Mouse (Mus musculus) kidney, adult 2 months (tissue): Measurements from ENCODE around the gene Tmem121. TPM values are rescaled to one million over a fixed set of nuclear protein-coding genes. Genes with fewer than 3 reads are reported as not detected.

Experiments used
- DNase-seq: peaks from one replicate; pipeline ENCODE4 v3.0.0; 2021
- H3K27ac ChIP-seq: fragments of 200-500 bp; 2 replicates; pipeline ENCODE4 v1.5.1; 2012; ENCODE audit warnings: low read depth, low read length, control low read depth, inconsistent platforms; ENCODE audit not compliant: insufficient read depth
- H3K27me3 ChIP-seq: fragments of 200-500 bp; replicated peaks from 2 replicates; pipeline ENCODE4 v1.6.1; 2012; ENCODE audit warnings: mild to moderate bottlenecking, moderate library complexity, low read length, inconsistent platforms; ENCODE audit not compliant: control insufficient read depth, insufficient read depth
- H3K36me3 ChIP-seq: fragments of 200-500 bp; 2 replicates; pipeline ENCODE4 v1.6.1; 2012; ENCODE audit warnings: mild to moderate bottlenecking, moderate library complexity, low read length, inconsistent platforms; ENCODE audit not compliant: control insufficient read depth, insufficient read depth
- H3K4me1 ChIP-seq: fragments of 200-500 bp; 2 replicates; pipeline ENCODE4 v1.6.1; 2011; ENCODE audit warnings: low read length; ENCODE audit not compliant: control insufficient read depth, insufficient read depth
- H3K4me3 ChIP-seq: fragments of 200-500 bp; 2 replicates; pipeline ENCODE4 v1.5.1; 2011; ENCODE audit warnings: mild to moderate bottlenecking, low read depth, low read length, control low read depth; ENCODE audit not compliant: insufficient read depth
- CTCF ChIP-seq: fragments of 200-500 bp; conservative IDR thresholded peaks from 2 replicates; pipeline ENCODE4 v1.5.1; 2011; ENCODE audit warnings: low read depth, mild to moderate bottlenecking, control low read depth, low read length, moderate library complexity, mixed read lengths; ENCODE audit not compliant: insufficient read depth, insufficient read length
- POLR2A ChIP-seq: fragments of 200-500 bp; IDR thresholded peaks from one replicate; pipeline ENCODE4 v1.6.1; 2011; ENCODE audit warnings: low read depth, low read length, control low read depth
- WGBS: fragments of 180-500 bp; shearing (Covaris S2); methylation state at CpG from one replicate; pipeline ENCODE4 v1.1.7; 2018; 5-methylcytosine and 5-hydroxymethylcytosine counted together
- polyA plus RNA-seq: library from polyadenylated mRNA; depleted of rRNA; stranded (reverse); fragments of >200 nt; gene quantifications from 2 replicates; pipeline ENCODE4 v1.2.3, GENCODE M21; 2012

Tmem121 gene
- polyA plus RNA-seq, 1 experiment = 0.27 TPM

DNA sequence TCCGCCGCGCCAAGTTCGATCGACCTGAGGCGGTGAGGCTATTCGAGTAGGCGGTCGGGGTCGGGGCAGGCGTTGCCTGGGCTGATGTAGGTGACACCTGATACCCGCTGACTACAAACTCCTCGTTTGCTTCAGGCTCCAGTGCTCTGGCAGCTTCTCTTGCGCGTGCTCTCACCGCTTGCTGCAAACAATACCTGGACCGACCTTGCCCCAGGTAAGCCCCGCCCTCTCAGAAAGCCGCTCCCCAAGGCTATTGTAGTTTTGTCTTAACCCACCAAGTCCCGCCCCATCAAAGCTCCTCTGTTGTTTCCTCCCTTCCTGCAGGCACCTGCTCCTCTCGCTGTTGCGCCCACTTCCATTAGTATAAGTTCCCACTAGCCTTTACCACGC lies 29.2 kb upstream of the Tmem121 start:
- 2% methylated on average over 23 of the region's 23 CpGs for WGBS
- TF ChIP-seq POLR2A (no peak), CTCF (no peak)
- no peak overlapping the region for H3K27ac ChIP-seq

DNA sequence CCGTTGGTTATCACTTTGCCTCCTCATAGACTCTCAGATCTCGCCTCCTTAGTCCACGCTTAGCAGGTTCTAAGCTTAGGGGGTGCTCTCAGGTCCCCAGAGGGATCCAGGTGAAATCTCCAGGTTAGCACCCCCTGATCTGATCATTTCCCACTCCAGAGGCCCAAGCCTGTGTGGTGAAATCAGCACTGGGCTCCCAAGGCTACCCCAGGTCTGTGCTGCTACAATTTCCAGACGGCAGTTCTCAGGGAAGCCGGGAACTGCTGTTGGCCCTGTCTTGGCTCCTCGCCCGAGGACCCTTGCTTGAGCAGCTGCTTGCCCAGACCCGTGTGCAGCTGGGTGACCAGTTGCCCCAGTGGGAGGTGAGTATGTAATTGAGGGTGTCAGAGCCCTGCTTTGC lies 28.7 kb upstream of the Tmem121 start:
- Histone ChIP-seq H3K4me1 (peaks cover 6% of the 10 kb centered on the region; the same call in 1 of the 2 replicates), H3K27me3 (no peaks in the 10 kb centered on the region), H3K4me3 (no peak overlapping the region), H3K27ac (no peak overlapping the region), H3K36me3 (no peaks in the 10 kb centered on the region)
- DNase-seq = no peak
- TF ChIP-seq CTCF (no peak), POLR2A (no peak)
- 37% methylated on average over 8 of the region's 8 CpGs for WGBS

More for the DNA sequence above, 29.2 kb upstream of the Tmem121 start:
- DNase-seq = no peak
- Histone ChIP-seq H3K36me3 (no peaks in the 10 kb centered on the region), H3K27me3 (no peaks in the 10 kb centered on the region), H3K4me1 (peaks cover 7% of the 10 kb centered on the region; the same call in 1 of the 2 replicates), H3K4me3 (peak overlapping the region; percentile 49)

DNA sequence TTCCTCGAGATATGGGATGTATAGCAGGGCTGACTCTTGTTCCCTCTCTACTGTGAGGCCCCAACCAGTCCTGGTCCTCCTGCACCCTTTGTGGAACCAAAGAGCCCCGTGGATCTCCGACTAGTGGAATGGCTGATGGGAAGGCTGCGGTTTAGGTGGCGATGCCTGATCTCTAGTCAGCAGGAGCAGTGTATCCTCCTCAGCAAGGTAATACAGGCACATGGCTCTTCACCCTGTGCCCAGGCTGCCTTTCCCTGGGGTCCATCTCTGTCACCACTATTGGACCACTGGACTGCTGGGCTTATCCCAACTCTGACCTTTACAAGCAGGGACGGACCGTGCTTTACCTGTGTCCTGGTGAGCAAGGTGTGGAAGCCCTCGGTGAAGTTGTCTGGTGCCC lies 28.2 kb upstream of the Tmem121 start:
- Histone ChIP-seq H3K4me3 (no peak overlapping the region), H3K27me3 (no peaks in the 10 kb centered on the region), H3K27ac (no peak overlapping the region), H3K36me3 (no peaks in the 10 kb centered on the region), H3K4me1 (peaks cover 6% of the 10 kb centered on the region; the same call in 1 of the 2 replicates)
- WGBS = 87% methylated on average over 8 of the region's 8 CpGs
- DNase-seq = no peak
- TF ChIP-seq POLR2A = no peak
- no peak for TF ChIP-seq CTCF

- no peaks in the 10 kb centered on the region for H3K27me3 ChIP-seq
- no peak overlapping the region for H3K27ac ChIP-seq
- TF ChIP-seq POLR2A (no peak), CTCF (no peak)
- DNase-seq = no peak
- 96% methylated on average over 8 of the region's 8 CpGs for WGBS
- H3K36me3 ChIP-seq = no peaks in the 10 kb centered on the region
- H3K4me1 ChIP-seq = peaks cover 6% of the 10 kb centered on the region; the same call in 1 of the 2 replicates
- H3K4me3 ChIP-seq = no peak overlapping the region
Observed at GRCm38 (mm10) chr12:113157971-113158370, 27.8 kb upstream of the Tmem121 start.

DNA sequence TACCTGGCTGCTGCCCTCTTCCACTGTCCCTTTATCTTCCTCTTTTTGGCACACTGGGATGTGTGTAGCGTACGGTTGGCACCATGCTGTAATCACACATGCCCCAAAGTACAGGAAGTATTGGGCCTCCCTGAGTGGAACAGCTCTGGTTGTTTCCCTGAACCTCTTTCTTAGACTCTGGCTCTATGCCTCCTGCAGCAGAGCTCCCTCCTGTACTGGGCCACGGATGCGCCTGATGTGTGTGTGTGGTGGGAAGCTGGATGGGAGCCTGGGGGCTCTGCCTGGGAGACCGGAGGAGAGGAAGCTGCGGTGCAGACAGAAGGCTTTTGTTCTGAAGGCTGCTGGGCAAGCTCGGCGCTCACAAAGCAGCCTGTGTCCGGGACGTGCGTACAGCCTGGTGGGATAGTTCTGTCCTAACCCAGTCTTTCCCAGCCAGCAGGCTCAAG lies 22.1 kb upstream of the Tmem121 start:
- no peaks in the 10 kb centered on the region for H3K36me3 ChIP-seq
- no peak overlapping the region for H3K27ac ChIP-seq
- H3K4me3 ChIP-seq = no peak overlapping the region
- 93% methylated on average over 11 of the region's 11 CpGs for WGBS
- H3K27me3 ChIP-seq = no peaks in the 10 kb centered on the region
- TF ChIP-seq POLR2A (no peak), CTCF (no peak)
- no peak for DNase-seq
- no peaks in the 10 kb centered on the region for H3K4me1 ChIP-seq

DNA sequence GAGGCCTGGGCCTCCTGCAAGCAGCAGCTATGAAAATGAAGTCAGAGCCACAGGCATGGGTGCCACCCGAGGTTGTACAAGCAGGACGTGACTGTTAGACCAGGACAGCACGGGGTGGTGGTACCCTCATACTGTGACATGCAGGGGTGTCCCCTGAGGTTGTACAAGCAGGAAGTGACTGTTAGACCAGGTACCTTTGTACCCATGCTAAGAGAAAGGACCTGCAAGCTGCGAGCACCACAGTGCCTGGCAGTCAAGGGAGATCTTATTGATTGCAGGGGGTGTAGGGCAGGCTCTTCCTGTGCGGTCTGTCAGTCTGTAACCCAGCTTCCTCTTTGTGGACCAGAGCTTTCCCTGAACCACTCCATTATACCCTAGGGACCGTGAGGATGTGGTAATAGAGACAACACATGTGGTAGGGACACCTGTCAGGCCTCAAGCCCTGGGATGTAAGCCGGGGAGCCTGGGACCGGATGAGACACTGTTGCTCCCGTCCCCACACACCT lies 17.6 kb upstream of the Tmem121 start:
- H3K4me1 ChIP-seq = no peaks in the 10 kb centered on the region
- H3K36me3 ChIP-seq = no peaks in the 10 kb centered on the region
- no peak for DNase-seq
- no peak overlapping the region for H3K27ac ChIP-seq
- H3K27me3 ChIP-seq = no peaks in the 10 kb centered on the region
- no peak for TF ChIP-seq CTCF
- TF ChIP-seq POLR2A = no peak
- WGBS = 78% methylated on average over 9 of the region's 9 CpGs
- no peak overlapping the region for H3K4me3 ChIP-seq

DNA sequence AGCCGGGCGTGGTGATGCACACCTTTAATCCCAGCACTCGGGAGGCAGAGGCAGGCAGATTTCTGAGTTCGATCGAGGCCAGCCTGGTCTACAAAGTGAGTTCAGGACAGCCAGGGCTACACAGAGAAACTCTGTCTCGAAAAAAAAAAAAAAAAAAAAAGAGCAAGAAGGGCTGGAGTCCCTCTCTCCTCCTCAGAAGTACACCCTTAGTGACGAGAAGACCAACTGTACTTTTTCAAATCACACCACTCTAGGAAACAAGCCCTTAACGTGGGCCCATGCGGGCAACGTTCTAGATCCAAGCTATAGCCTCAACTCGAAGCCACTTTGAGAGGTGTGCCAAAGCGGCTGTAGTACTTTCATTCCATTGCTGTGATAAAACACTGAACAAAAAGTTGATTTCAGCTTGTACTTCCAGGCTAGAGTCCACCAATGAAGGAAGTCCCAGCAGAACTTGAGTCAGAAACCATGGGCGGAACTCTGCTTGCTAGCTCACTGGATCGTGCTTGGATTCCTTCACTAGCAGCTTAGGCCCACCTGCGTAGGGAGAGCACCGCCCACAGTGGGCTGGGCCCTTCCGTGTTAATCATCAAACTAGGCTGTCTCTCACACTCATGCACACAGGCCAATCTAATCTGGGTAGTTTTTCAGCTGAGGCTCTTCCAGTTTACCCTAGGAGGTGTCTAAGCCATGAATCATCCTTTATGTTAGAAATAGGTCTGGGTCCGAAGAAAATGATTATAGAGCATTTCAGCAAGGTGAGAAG lies 8.6 kb upstream of the Tmem121 start:
- no peak for TF ChIP-seq POLR2A
- no peak for TF ChIP-seq CTCF
- no peak overlapping the region for H3K4me3 ChIP-seq
- no peaks in the 10 kb centered on the region for H3K27me3 ChIP-seq
- no peak overlapping the region for H3K27ac ChIP-seq
- H3K36me3 ChIP-seq = no peaks in the 10 kb centered on the region
- WGBS = 84% methylated on average over 18 of the region's 18 CpGs
- no peaks in the 10 kb centered on the region for H3K4me1 ChIP-seq
- no peak for DNase-seq
